Mouse (Mus musculus) megakaryocyte, embryonic 14.5 days (primary cell): ENCODE measurements around the gene Ikbip. TPM values are rescaled to one million over a fixed set of nuclear protein-coding genes. Genes with fewer than 3 reads are reported as not detected.

Source experiments
- H3K27me3 ChIP-seq: replicated peaks from 2 replicates; pipeline ENCODE3; 2012; ENCODE audit warnings: inconsistent platforms
- H3K36me3 ChIP-seq: replicated peaks from 2 replicates; pipeline ENCODE3; 2012; ENCODE audit warnings: low read length, inconsistent platforms, mixed read lengths
- H3K4me1 ChIP-seq: 2 replicates; pipeline ENCODE4 v1.6.1; 2012; ENCODE audit warnings: inconsistent platforms
- H3K4me3 ChIP-seq: replicated peaks from 2 replicates; pipeline ENCODE3; 2012; ENCODE audit warnings: moderate library complexity, mild to moderate bottlenecking, inconsistent platforms
- H3K9me3 ChIP-seq: 2 replicates; pipeline ENCODE4 v1.6.1; 2012; ENCODE audit warnings: inconsistent platforms
- FLI1 ChIP-seq: IDR thresholded peaks from 2 replicates; pipeline ENCODE4 v1.6.1; 2012; ENCODE audit warnings: low read length, inconsistent platforms, mixed read lengths
- GATA1 ChIP-seq: IDR thresholded peaks from 3 replicates; pipeline ENCODE4 v1.6.1; 2012; ENCODE audit warnings: mixed read lengths, low read length, inconsistent platforms, borderline replicate concordance
- polyA plus RNA-seq: library from polyadenylated mRNA; stranded (reverse); fragments of >175 nt; gene quantifications from 2 replicates; pipeline ENCODE4 v1.2.3, GENCODE M21; 2012; ENCODE audit warnings: low replicate concordance; ENCODE audit not compliant: insufficient read depth

Ikbip gene
- polyA plus RNA-seq, 1 experiment, result 7.9 TPM

- no peak for TF ChIP-seq GATA1
- TF ChIP-seq FLI1, result no peak
Observed at GRCm38 (mm10) chr10:91131565-91131964, 48.8 kb downstream of the Ikbip start.

GRCm38 (mm10) chr10:91135302-91135972 is 52.7 kb downstream of the Ikbip start:
- Histone ChIP-seq H3K36me3 (no peaks in the 10 kb centered on the region), H3K4me1 (peaks cover 27% of the 10 kb centered on the region), H3K4me3 (no peak overlapping the region), H3K9me3 (no peaks in the 10 kb centered on the region), H3K27me3 (no peaks in the 10 kb centered on the region)
- TF ChIP-seq GATA1 (no peak), FLI1 (no peak)

More at GRCm38 (mm10) chr10:91131565-91131964, 48.8 kb downstream of the Ikbip start:
- H3K9me3 ChIP-seq, result no peaks in the 10 kb centered on the region
- H3K27me3 ChIP-seq, result no peaks in the 10 kb centered on the region
- H3K4me1 ChIP-seq, result peaks cover 11% of the 10 kb centered on the region
- H3K36me3 ChIP-seq, result no peaks in the 10 kb centered on the region
- H3K4me3 ChIP-seq, result no peak overlapping the region

GRCm38 (mm10) chr10:91137400-91137799 is 54.7 kb downstream of the Ikbip start:
- Histone ChIP-seq H3K27me3 (no peaks in the 10 kb centered on the region), H3K9me3 (no peaks in the 10 kb centered on the region), H3K4me1 (peaks cover 35% of the 10 kb centered on the region), H3K4me3 (no peak overlapping the region), H3K36me3 (no peaks in the 10 kb centered on the region)
- TF ChIP-seq FLI1 (no peak), GATA1 (no peak)

GRCm38 (mm10) chr10:91138317-91138716 is 55.6 kb downstream of the Ikbip start:
- TF ChIP-seq GATA1 (no peak), FLI1 (no peak)
- peaks cover 39% of the 10 kb centered on the region for H3K4me1 ChIP-seq
- no peaks in the 10 kb centered on the region for H3K27me3 ChIP-seq
- no peaks in the 10 kb centered on the region for H3K36me3 ChIP-seq
- no peak overlapping the region for H3K4me3 ChIP-seq
- no peaks in the 10 kb centered on the region for H3K9me3 ChIP-seq

GRCm38 (mm10) chr10:91139148-91139766 is 56.5 kb downstream of the Ikbip start:
- H3K9me3 ChIP-seq, result no peaks in the 10 kb centered on the region
- H3K27me3 ChIP-seq, result no peaks in the 10 kb centered on the region
- H3K4me3 ChIP-seq, result no peak overlapping the region
- TF ChIP-seq FLI1 (no peak), GATA1 (no peak)
- no peaks in the 10 kb centered on the region for H3K36me3 ChIP-seq
- H3K4me1 ChIP-seq, result peaks cover 42% of the 10 kb centered on the region

- no peaks in the 10 kb centered on the region for H3K27me3 ChIP-seq
- no peak overlapping the region for H3K4me3 ChIP-seq
- TF ChIP-seq GATA1, result no peak
- no peak for TF ChIP-seq FLI1
- no peaks in the 10 kb centered on the region for H3K9me3 ChIP-seq
- H3K4me1 ChIP-seq, result peaks cover 42% of the 10 kb centered on the region
- peaks cover 15% of the 10 kb centered on the region for H3K36me3 ChIP-seq
Observed at GRCm38 (mm10) chr10:91141564-91141963, 58.8 kb downstream of the Ikbip start.

- Histone ChIP-seq H3K4me3 (no peak overlapping the region), H3K36me3 (peaks cover 26% of the 10 kb centered on the region), H3K9me3 (no peaks in the 10 kb centered on the region), H3K27me3 (no peaks in the 10 kb centered on the region), H3K4me1 (peaks cover 35% of the 10 kb centered on the region)
- TF ChIP-seq FLI1 (no peak), GATA1 (no peak)
Observed at GRCm38 (mm10) chr10:91142654-91143191, 60.0 kb downstream of the Ikbip start.

GRCm38 (mm10) chr10:91143313-91144230 is 60.8 kb downstream of the Ikbip start:
- Histone ChIP-seq H3K36me3 (peaks cover 35% of the 10 kb centered on the region), H3K27me3 (no peaks in the 10 kb centered on the region), H3K9me3 (no peaks in the 10 kb centered on the region), H3K4me1 (peaks cover 27% of the 10 kb centered on the region), H3K4me3 (no peak overlapping the region)
- TF ChIP-seq FLI1 (no peak), GATA1 (no peak)

GRCm38 (mm10) chr10:91145413-91145812 is 62.7 kb downstream of the Ikbip start:
- TF ChIP-seq FLI1, result no peak
- no peak for TF ChIP-seq GATA1
- H3K27me3 ChIP-seq, result no peaks in the 10 kb centered on the region
- H3K36me3 ChIP-seq, result peaks cover 53% of the 10 kb centered on the region
- no peaks in the 10 kb centered on the region for H3K9me3 ChIP-seq
- H3K4me1 ChIP-seq, result peaks cover 15% of the 10 kb centered on the region
- H3K4me3 ChIP-seq, result no peak overlapping the region

Other genes starting within 250 kb of the Ikbip start
- gene Apaf1, start 170 bp upstream of the Ikbip start, polyA plus RNA-seq, result 2.9 and 5.1 TPM in 2 replicates
- gene Slc25a3, start 41.1 kb downstream of the Ikbip start, polyA plus RNA-seq, result 253 and 281 TPM in 2 replicates
- 25.4 and 51.4 TPM in 2 replicates for gene Tmpo, start 98.4 kb downstream of the Ikbip start, polyA plus RNA-seq